Mouse (Mus musculus): ENCODE data around the gene Soat2. TPM values are rescaled to one million over a fixed set of nuclear protein-coding genes. Genes with fewer than 3 reads are reported as not detected.

The Soat2 gene
- polyA plus RNA-seq, 1 experiment from 2014 or later: 2.3 TPM

DNA sequence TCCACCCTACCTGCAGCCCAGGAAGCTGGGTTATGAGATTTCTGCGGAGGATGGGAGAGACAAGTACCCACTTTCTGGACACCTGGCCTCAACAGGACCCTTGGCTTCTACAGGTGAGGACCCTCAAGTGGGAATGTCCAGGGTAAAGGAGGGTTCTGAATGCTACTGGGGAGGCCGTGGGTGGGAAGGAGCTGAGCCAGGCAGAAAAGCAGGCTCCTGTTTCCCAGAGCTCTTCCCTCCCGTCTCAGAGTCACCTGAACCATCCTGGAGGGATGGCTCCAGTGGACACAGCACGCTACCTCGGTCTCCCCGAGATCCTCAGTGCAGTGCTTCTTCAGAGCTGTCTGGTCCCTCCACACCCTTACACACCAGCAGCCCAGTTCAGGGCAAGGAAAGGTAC lies 38.1 kb upstream of the Soat2 start:
- ATAC-seq (replicated peaks; ENCODE audit: insufficient number of reproducible peaks, low FRiP score, low TSS enrichment): no peak
- H3K4me3 ChIP-seq (ENCODE audit: low read depth, low read length): no peak overlapping the region
- no peak overlapping the region for H3K4me2 ChIP-seq
- H3K27ac ChIP-seq (ENCODE audit: low read depth, low read length): no peak overlapping the region
- H3K9me3 ChIP-seq (replicated peaks; ENCODE audit: control insufficient read depth, low read length): no peaks in the 10 kb centered on the region
- 85% methylated on average over 6 of the region's 6 CpGs for WGBS (ENCODE audit: insufficient replicate concordance)
- peaks cover 18% of the 10 kb centered on the region for H3K4me1 ChIP-seq (ENCODE audit: control insufficient read depth, insufficient read depth, low read length)
- no peak overlapping the region for H3K9ac ChIP-seq (ENCODE audit: low read depth, low read length)
- peaks cover 34% of the 10 kb centered on the region for H3K36me3 ChIP-seq (ENCODE audit: control insufficient read depth, insufficient read depth, low read length)
- no peaks in the 10 kb centered on the region for H3K27me3 ChIP-seq (ENCODE audit: control insufficient read depth, insufficient read depth, low read length)

DNA sequence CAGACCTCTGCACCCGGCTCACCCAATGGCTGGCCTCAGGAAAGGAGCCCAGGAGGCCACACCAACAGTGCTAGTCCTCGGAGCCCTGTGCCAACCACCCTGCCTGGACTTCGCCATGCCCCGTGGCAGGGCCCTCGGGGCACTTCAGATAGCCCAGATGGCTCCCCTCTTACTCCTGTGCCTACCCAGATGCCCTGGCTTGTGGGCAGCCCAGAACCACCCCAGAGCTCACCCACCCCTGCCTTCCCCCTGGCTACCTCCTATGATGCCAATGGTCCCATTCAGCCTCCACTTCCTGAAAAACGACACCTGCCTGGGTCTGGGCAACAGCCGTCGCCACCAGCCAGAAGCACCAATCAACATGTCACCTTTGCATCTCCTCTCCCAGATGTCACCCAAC lies 37.5 kb upstream of the Soat2 start:
- ATAC-seq (replicated peaks; ENCODE audit: insufficient number of reproducible peaks, low FRiP score, low TSS enrichment): no peak
- Histone ChIP-seq H3K9ac (ENCODE audit: low read depth, low read length) (no peak overlapping the region), H3K4me3 (ENCODE audit: low read depth, low read length) (no peak overlapping the region), H3K36me3 (ENCODE audit: control insufficient read depth, insufficient read depth, low read length) (peaks cover 38% of the 10 kb centered on the region), H3K27me3 (ENCODE audit: control insufficient read depth, insufficient read depth, low read length) (no peaks in the 10 kb centered on the region), H3K27ac (ENCODE audit: low read depth, low read length) (no peak overlapping the region), H3K4me1 (ENCODE audit: control insufficient read depth, insufficient read depth, low read length) (peaks cover 11% of the 10 kb centered on the region), H3K9me3 (replicated peaks; ENCODE audit: control insufficient read depth, low read length) (no peaks in the 10 kb centered on the region), H3K4me2 (no peak overlapping the region)
- 78% methylated on average over 8 of the region's 8 CpGs for WGBS (ENCODE audit: insufficient replicate concordance)

GRCm38 (mm10) chr15:102113674-102114073 lies 36.7 kb upstream of the Soat2 start:
- H3K36me3 ChIP-seq (ENCODE audit: control insufficient read depth, insufficient read depth, low read length): peaks cover 33% of the 10 kb centered on the region
- no peak for ATAC-seq (replicated peaks; ENCODE audit: insufficient number of reproducible peaks, low FRiP score, low TSS enrichment)
- H3K4me2 ChIP-seq: no peak overlapping the region

GRCm38 (mm10) chr15:102114651-102115260 lies 35.6 kb upstream of the Soat2 start:
- 78% methylated on average over 7 of the region's 7 CpGs for WGBS (ENCODE audit: insufficient replicate concordance)
- H3K36me3 ChIP-seq (ENCODE audit: control insufficient read depth, insufficient read depth, low read length): peaks cover 30% of the 10 kb centered on the region

More at GRCm38 (mm10) chr15:102113674-102114073, 36.7 kb upstream of the Soat2 start:
- Histone ChIP-seq H3K27me3 (ENCODE audit: control insufficient read depth, insufficient read depth, low read length) (no peaks in the 10 kb centered on the region), H3K4me3 (ENCODE audit: low read depth, low read length) (no peak overlapping the region), H3K9me3 (replicated peaks; ENCODE audit: control insufficient read depth, low read length) (no peaks in the 10 kb centered on the region), H3K9ac (ENCODE audit: low read depth, low read length) (no peak overlapping the region), H3K4me1 (ENCODE audit: control insufficient read depth, insufficient read depth, low read length) (peaks cover 4% of the 10 kb centered on the region; the same call in 1 of the 2 replicates), H3K27ac (ENCODE audit: low read depth, low read length) (no peak overlapping the region)
- 76% methylated on average over 4 of the region's 4 CpGs for WGBS (ENCODE audit: insufficient replicate concordance)

DNA sequence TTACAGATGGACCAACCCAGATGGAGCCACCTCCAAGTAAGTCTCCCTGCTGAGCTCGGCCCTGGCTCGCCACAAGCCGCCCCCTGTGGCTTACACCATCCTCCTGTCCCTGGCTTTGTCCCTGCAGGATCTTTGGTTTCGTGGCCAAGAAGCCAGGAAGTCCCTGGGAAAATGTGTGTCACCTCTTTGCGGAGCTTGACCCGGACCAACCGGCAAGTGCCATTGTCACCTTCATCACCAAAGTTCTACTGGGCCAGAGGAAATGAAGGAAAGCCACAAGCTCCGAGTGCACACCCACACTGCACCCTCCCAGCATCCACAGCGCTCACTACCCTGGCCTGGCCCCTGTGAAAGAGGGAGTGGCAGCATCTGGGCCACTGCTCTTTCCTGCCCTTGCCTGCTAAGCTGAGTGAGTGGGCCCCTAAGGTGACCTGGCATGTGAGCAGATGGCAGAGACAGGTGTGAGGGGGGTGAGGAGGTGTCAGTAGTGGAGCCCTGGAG lies 34.5 kb upstream of the Soat2 start:
- no peak overlapping the region for H3K4me2 ChIP-seq
- H3K27ac ChIP-seq (ENCODE audit: low read depth, low read length): no peak overlapping the region
- WGBS (ENCODE audit: insufficient replicate concordance): 70% methylated on average over 9 of the region's 9 CpGs
- H3K4me1 ChIP-seq (ENCODE audit: control insufficient read depth, insufficient read depth, low read length): no peaks in the 10 kb centered on the region; the same call in 1 of the 2 replicates
- no peaks in the 10 kb centered on the region for H3K27me3 ChIP-seq (ENCODE audit: control insufficient read depth, insufficient read depth, low read length)
- peaks cover 29% of the 10 kb centered on the region for H3K36me3 ChIP-seq (ENCODE audit: control insufficient read depth, insufficient read depth, low read length)
- no peaks in the 10 kb centered on the region for H3K9me3 ChIP-seq (replicated peaks; ENCODE audit: control insufficient read depth, low read length)
- no peak overlapping the region for H3K4me3 ChIP-seq (ENCODE audit: low read depth, low read length)
- H3K9ac ChIP-seq (ENCODE audit: low read depth, low read length): no peak overlapping the region
- no peak for ATAC-seq (replicated peaks; ENCODE audit: insufficient number of reproducible peaks, low FRiP score, low TSS enrichment)

More at GRCm38 (mm10) chr15:102114651-102115260, 35.6 kb upstream of the Soat2 start:
- H3K27ac ChIP-seq (ENCODE audit: low read depth, low read length): no peak overlapping the region
- H3K4me3 ChIP-seq (ENCODE audit: low read depth, low read length): no peak overlapping the region
- no peak for ATAC-seq (replicated peaks; ENCODE audit: insufficient number of reproducible peaks, low FRiP score, low TSS enrichment)
- H3K9ac ChIP-seq (ENCODE audit: low read depth, low read length): no peak overlapping the region
- no peaks in the 10 kb centered on the region for H3K9me3 ChIP-seq (replicated peaks; ENCODE audit: control insufficient read depth, low read length)
- H3K4me2 ChIP-seq: no peak overlapping the region
- no peaks in the 10 kb centered on the region; the same call in 1 of the 2 replicates for H3K4me1 ChIP-seq (ENCODE audit: control insufficient read depth, insufficient read depth, low read length)
- H3K27me3 ChIP-seq (ENCODE audit: control insufficient read depth, insufficient read depth, low read length): no peaks in the 10 kb centered on the region

DNA sequence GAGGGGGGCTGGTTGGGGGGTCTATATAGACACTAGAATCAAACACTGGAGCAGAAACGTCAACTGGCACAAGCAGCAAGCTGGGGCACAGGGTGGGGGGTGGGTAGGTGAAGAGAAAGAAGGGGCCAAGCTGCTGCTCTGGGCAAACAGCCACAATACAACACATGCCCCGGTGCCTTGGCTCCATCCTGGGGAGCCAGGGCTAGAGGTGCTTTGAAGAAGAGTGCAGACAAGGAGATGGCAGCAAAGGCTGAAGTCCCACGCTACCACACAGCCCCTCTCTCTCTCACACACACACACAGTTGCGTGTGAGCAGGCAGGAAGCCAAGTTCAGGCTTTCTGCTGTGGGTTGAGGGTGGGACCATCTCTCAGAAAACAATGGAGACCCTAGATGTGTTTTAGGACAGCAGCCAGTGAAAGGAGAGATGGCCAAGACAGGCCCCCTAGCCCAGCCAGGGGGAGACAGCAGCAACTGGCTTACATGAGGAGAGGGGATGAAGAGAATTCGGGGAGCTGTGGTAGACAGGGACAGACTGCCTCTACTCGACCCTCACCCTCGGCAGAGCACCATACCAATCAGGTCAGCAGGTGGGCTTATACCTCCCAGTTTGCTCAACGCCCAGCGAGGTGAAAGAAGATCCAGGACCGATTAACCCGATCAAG lies 33.4 kb upstream of the Soat2 start:
- no peaks in the 10 kb centered on the region for H3K9me3 ChIP-seq (replicated peaks; ENCODE audit: control insufficient read depth, low read length)
- H3K4me3 ChIP-seq (ENCODE audit: low read depth, low read length): no peak overlapping the region
- no peaks in the 10 kb centered on the region for H3K27me3 ChIP-seq (ENCODE audit: control insufficient read depth, insufficient read depth, low read length)
- WGBS (ENCODE audit: insufficient replicate concordance): 78% methylated on average over 11 of the region's 11 CpGs
- H3K9ac ChIP-seq (ENCODE audit: low read depth, low read length): no peak overlapping the region
- H3K27ac ChIP-seq (ENCODE audit: low read depth, low read length): no peak overlapping the region
- no peak overlapping the region for H3K4me2 ChIP-seq
- peaks cover 26% of the 10 kb centered on the region for H3K36me3 ChIP-seq (ENCODE audit: control insufficient read depth, insufficient read depth, low read length)
- no peaks in the 10 kb centered on the region; the same call in 1 of the 2 replicates for H3K4me1 ChIP-seq (ENCODE audit: control insufficient read depth, insufficient read depth, low read length)
- no peak for ATAC-seq (replicated peaks; ENCODE audit: insufficient number of reproducible peaks, low FRiP score, low TSS enrichment)

- Histone ChIP-seq H3K27ac (ENCODE audit: low read depth, low read length) (no peak overlapping the region), H3K27me3 (ENCODE audit: control insufficient read depth, insufficient read depth, low read length) (no peaks in the 10 kb centered on the region), H3K9ac (ENCODE audit: low read depth, low read length) (no peak overlapping the region), H3K4me2 (no peak overlapping the region), H3K4me3 (ENCODE audit: low read depth, low read length) (no peak overlapping the region), H3K4me1 (ENCODE audit: control insufficient read depth, insufficient read depth, low read length) (no peaks in the 10 kb centered on the region; the same call in 1 of the 2 replicates), H3K36me3 (ENCODE audit: control insufficient read depth, insufficient read depth, low read length) (peaks cover 21% of the 10 kb centered on the region), H3K9me3 (replicated peaks; ENCODE audit: control insufficient read depth, low read length) (no peaks in the 10 kb centered on the region)
- ATAC-seq (replicated peaks; ENCODE audit: insufficient number of reproducible peaks, low FRiP score, low TSS enrichment): no peak
- 67% methylated on average over 19 of the region's 19 CpGs for WGBS (ENCODE audit: insufficient replicate concordance)
These were observed 32.6 kb upstream of the Soat2 start for GRCm38 (mm10) chr15:102117461-102118443.

DNA sequence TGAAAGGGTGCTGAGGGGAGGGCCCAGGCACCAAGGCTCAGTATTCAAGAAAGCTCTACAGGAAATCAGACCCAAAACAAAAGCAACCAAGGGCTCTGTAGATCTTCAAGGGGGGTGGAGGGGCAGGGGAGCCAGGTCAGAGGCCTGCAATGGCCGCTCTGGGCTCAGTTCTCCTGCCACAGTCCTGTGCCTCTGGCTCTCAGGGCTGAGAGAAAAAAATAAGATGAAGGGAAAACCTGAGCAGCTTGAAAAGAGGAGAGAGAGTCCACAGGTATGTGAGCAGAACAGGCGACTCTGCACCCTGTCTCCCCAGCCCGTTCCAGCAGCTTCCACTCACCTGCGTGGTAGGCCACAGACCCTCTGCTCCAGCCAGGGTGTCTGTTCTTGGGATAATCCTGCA lies 31.7 kb upstream of the Soat2 start:
- H3K4me3 ChIP-seq (ENCODE audit: low read depth, low read length): no peak overlapping the region
- peaks cover 14% of the 10 kb centered on the region for H3K36me3 ChIP-seq (ENCODE audit: control insufficient read depth, insufficient read depth, low read length)
- no peaks in the 10 kb centered on the region for H3K9me3 ChIP-seq (replicated peaks; ENCODE audit: control insufficient read depth, low read length)
- H3K9ac ChIP-seq (ENCODE audit: low read depth, low read length): no peak overlapping the region
- H3K27ac ChIP-seq (ENCODE audit: low read depth, low read length): no peak overlapping the region
- H3K4me2 ChIP-seq: no peak overlapping the region
- no peaks in the 10 kb centered on the region for H3K27me3 ChIP-seq (ENCODE audit: control insufficient read depth, insufficient read depth, low read length)
- ATAC-seq (replicated peaks; ENCODE audit: insufficient number of reproducible peaks, low FRiP score, low TSS enrichment): no peak
- WGBS (ENCODE audit: insufficient replicate concordance): 82% methylated on average over 4 of the region's 4 CpGs
- no peaks in the 10 kb centered on the region; the same call in 1 of the 2 replicates for H3K4me1 ChIP-seq (ENCODE audit: control insufficient read depth, insufficient read depth, low read length)
